Mouse (Mus musculus): ENCODE results near the gene Akap7.

GRCm38 (mm10) chr10:25333390-25334079, 25.9 kb upstream of the Akap7 start:
- TF ChIP-seq EP300 (IDR thresholded peaks at IDR 0.05; ENCODE audit: low read depth) (no peak), CTCF (IDR thresholded peaks at IDR 0.05; ENCODE audit: low read depth) (no peak)
